Comparison of ENCODE assay signal across 14 mouse cellular contexts in genomic region chr9:64824389-64825008, GRCm38 (mm10). TPM values are rescaled to one million over a fixed set of nuclear protein-coding genes. Genes with fewer than 3 reads are reported as not detected.
DNase-seq lines count a peak whose midpoint lies in the region; ATAC-seq and TF ChIP-seq lines count a peak whose summit lies in the region.
"Had no signal": no experiment of that assay in that cellular context is flagged by ENCODE, and none has a peak within 500 bp of the region (broad histone marks: within the 10 kb centered on the region; RNA-seq: fewer than 3 reads in every experiment).

No protein-coding gene starts in this region.

- peaks cover 22% of the 10 kb centered on the region for H3K36me3 ChIP-seq in liver, embryonic 13.5 days
- H3K36me3 ChIP-seq in CH12.LX (replicated peaks in 1 of 2; ENCODE audit: control insufficient read depth in 1 of 2, insufficient read depth in 1 of 2, low read length in 1 of 2) = peaks cover 3 to 34% of the 10 kb centered on the region in 2 experiments
- peaks cover 28% of the 10 kb centered on the region for H3K36me3 ChIP-seq in liver, embryonic 15.5 days (replicated peaks)
- H3K36me3 ChIP-seq in hindbrain, embryonic 14.5 days (replicated peaks; ENCODE audit: control insufficient read depth, insufficient read depth) = no peaks in the 10 kb centered on the region
- H3K36me3 ChIP-seq: embryonic facial prominence, embryonic 10.5 days had no signal

- H3K4me3 ChIP-seq in liver, embryonic 13.5 days (replicated peaks) = no peak overlapping the region
- peak overlapping the region in 1 of 3 experiments; percentile 24 for H3K4me3 ChIP-seq in CH12.LX (replicated peaks in 1 of 3; ENCODE audit: low read depth in 2 of 3, low read length in 2 of 3, poor library complexity in 1 of 3)
- H3K4me3 ChIP-seq in liver, embryonic 15.5 days (replicated peaks) = no peak overlapping the region
- no peak overlapping the region for H3K4me3 ChIP-seq in hindbrain, embryonic 14.5 days (replicated peaks; ENCODE audit: low read length)
- H3K4me3 ChIP-seq: embryonic facial prominence, embryonic 10.5 days had no signal

- peak overlapping the region; percentile 15; the same call in 1 of the 2 replicates for H3K27ac ChIP-seq in liver, embryonic 13.5 days
- H3K27ac ChIP-seq in CH12.LX (ENCODE audit: insufficient read depth, low read depth) = peak overlapping the region; percentile 85
- peak overlapping the region; percentile 3; the same call in 1 of the 2 replicates for H3K27ac ChIP-seq in liver, embryonic 15.5 days (replicated peaks)
- no peak overlapping the region for H3K27ac ChIP-seq in hindbrain, embryonic 14.5 days
- H3K27ac ChIP-seq: embryonic facial prominence, embryonic 10.5 days had no signal

- in situ Hi-C loops in CH12.LX (cut with MboI; ENCODE audit: low pct_ligation_motif_present, low pct_unique_long_range_greater_than_20kb, low sequenced_read_pairs) = no loop called here

- H3K9me3 ChIP-seq in liver, embryonic 13.5 days (replicated peaks) = no peaks in the 10 kb centered on the region
- H3K9me3 ChIP-seq in CH12.LX (replicated peaks; ENCODE audit: low read length) = no peaks in the 10 kb centered on the region
- H3K9me3 ChIP-seq in liver, embryonic 15.5 days (replicated peaks) = no peaks in the 10 kb centered on the region
- no peaks in the 10 kb centered on the region for H3K9me3 ChIP-seq in hindbrain, embryonic 14.5 days (ENCODE audit: control insufficient read depth, low read length)
- H3K9me3 ChIP-seq: embryonic facial prominence, embryonic 10.5 days had no signal

- peaks cover 78% of the 10 kb centered on the region for H3K79me2 ChIP-seq in CH12.LX (replicated peaks; ENCODE audit: control insufficient read depth, extremely low read depth, insufficient read depth, poor library complexity, severe bottlenecking)

- no peak overlapping the region for H3K9ac ChIP-seq in liver, embryonic 13.5 days
- peak overlapping the region; percentile 3; the same call in 1 of the 2 replicates for H3K9ac ChIP-seq in CH12.LX (ENCODE audit: insufficient read depth, low read depth)
- H3K9ac ChIP-seq in liver, embryonic 15.5 days = no peak overlapping the region
- H3K9ac ChIP-seq in hindbrain, embryonic 14.5 days = no peak overlapping the region

- WGBS in liver, embryonic 13.5 days (ENCODE audit: insufficient replicate concordance) = 45% methylated on average over 5 of the region's 5 CpGs
- WGBS in liver, embryonic 15.5 days (ENCODE audit: insufficient replicate concordance) = 52% methylated on average over 5 of the region's 5 CpGs
- WGBS in hindbrain, embryonic 14.5 days = 89% methylated on average over 5 of the region's 5 CpGs

- H3K4me2 ChIP-seq in liver, embryonic 13.5 days = no peak overlapping the region
- peak overlapping the region; percentile 87 for H3K4me2 ChIP-seq in CH12.LX (ENCODE audit: insufficient read depth, low read depth, poor library complexity, severe bottlenecking)
- H3K4me2 ChIP-seq in liver, embryonic 15.5 days = no peak overlapping the region
- no peak overlapping the region for H3K4me2 ChIP-seq in hindbrain, embryonic 14.5 days (replicated peaks)

- ATAC-seq in liver, embryonic 13.5 days (ENCODE audit: low read depth) = no peak
- no peak for ATAC-seq in liver, embryonic 15.5 days (ENCODE audit: insufficient read depth)
- no peak for ATAC-seq in hindbrain, embryonic 14.5 days (ENCODE audit: low FRiP score)

- TF ChIP-seq CTCF in CH12.LX (conservative IDR thresholded peaks at IDR 0.05 in 1 of 2, IDR thresholded peaks at IDR 0.05 in 1 of 2; ENCODE audit: low read depth in 2 of 2, low read length in 2 of 2) = no peak

- no peak for DNase-seq in liver, embryonic 13.5 days
- DNase-seq in liver = no peak
- DNase-seq in CH12.LX (ENCODE audit: extremely low read depth) = peak; percentile 42
- DNase-seq in thymus, postnatal 14 days = peak; percentile 27
- no peak for DNase-seq in urinary bladder, postnatal 10 days (ENCODE audit: low spot score)
- DNase-seq in urinary bladder, adult 2 months (ENCODE audit: low spot score) = no peak
- DNase-seq in hindbrain, embryonic 14.5 days (ENCODE audit: low spot score) = no peak
- DNase-seq: cerebellum, adult 9-11 months; gastrocnemius, postnatal 14 days; kidney, adult 18-20 months; lung, postnatal 14 days; midbrain, embryonic 14.5 days had no signal

- TF ChIP-seq POLR2A in CH12.LX (IDR thresholded peaks at IDR 0.05; ENCODE audit: low read depth, low read length) = no peak

- dilution Hi-C loops in CH12.LX (cut with MboI; ENCODE audit: extremely low pct_ligation_motif_present, extremely low pct_unique_long_range_greater_than_20kb, low sequenced_read_pairs) = no loop called here

- H3K4me1 ChIP-seq in liver, embryonic 13.5 days (replicated peaks) = peaks cover 75% of the 10 kb centered on the region
- H3K4me1 ChIP-seq in CH12.LX (ENCODE audit: control insufficient read depth in 1 of 2, insufficient read depth in 2 of 2) = peaks cover 22 to 88% of the 10 kb centered on the region in 2 experiments
- peaks cover 69% of the 10 kb centered on the region for H3K4me1 ChIP-seq in liver, embryonic 15.5 days (replicated peaks)
- no peaks in the 10 kb centered on the region for H3K4me1 ChIP-seq in hindbrain, embryonic 14.5 days (replicated peaks; ENCODE audit: control insufficient read depth, insufficient read depth, low read length)
- H3K4me1 ChIP-seq: embryonic facial prominence, embryonic 10.5 days had no signal

- TF ChIP-seq EP300 in CH12.LX (IDR thresholded peaks at IDR 0.05; ENCODE audit: low read length) = no peak

- no peaks in the 10 kb centered on the region for H3K27me3 ChIP-seq in liver, embryonic 13.5 days
- H3K27me3 ChIP-seq in CH12.LX (replicated peaks) = no peaks in the 10 kb centered on the region
- no peaks in the 10 kb centered on the region for H3K27me3 ChIP-seq in liver, embryonic 15.5 days
- no peaks in the 10 kb centered on the region for H3K27me3 ChIP-seq in hindbrain, embryonic 14.5 days (ENCODE audit: control insufficient read depth, insufficient read depth, low read length)

- no peak for TF ChIP-seq RAD21 in CH12.LX (IDR thresholded peaks at IDR 0.05; ENCODE audit: low read depth, low read length)

TF ChIP-seq in CH12.LX, 34 proteins besides CTCF, POLR2A, EP300 and RAD21:
- TF ChIP-seq IRF4 (IDR thresholded peaks at IDR 0.05; ENCODE audit: low read depth, low read length) (no peak), ELF1 (IDR thresholded peaks at IDR 0.05; ENCODE audit: low read depth, low read length) (peak; percentile 23; the same call in 1 of the 2 replicates), MXI1 (IDR thresholded peaks at IDR 0.05; ENCODE audit: low read depth, low read length) (0 out of 2 replicates have a peak, but pooled peaks have one; percentile 45)

RNA-seq across cellular contexts. Expression of gene Dennd4a, which starts 13.4 kb away (rescaled TPM):
- polyA plus RNA-seq in liver, embryonic 13.5 days (2015; fragmentation: Nextera tagmentation; extraction: Ambion mirVana) = 24.1 and 27.0 TPM in 2 replicates
- 24.0 and 37.1 TPM in 2 replicates for total RNA-seq in CH12.LX (2012; rRNA removed)
- total RNA-seq in CH12.LX (2014; rRNA removed) = 18.3 and 22.6 TPM in 2 replicates
- polyA plus RNA-seq in CH12.LX (2012; ENCODE audit: insufficient read length, low read depth) = 35.8 and 41.1 TPM in 2 replicates
- 34.2 and 41.6 TPM in 2 replicates for polyA plus RNA-seq in liver, embryonic 15.5 days (2015; fragmentation: Nextera tagmentation; extraction: Ambion mirVana)
- polyA plus RNA-seq in urinary bladder, adult 2 months (2012; rRNA removed) = 10.5 and 10.8 TPM in 2 replicates
- polyA plus RNA-seq in hindbrain, embryonic 14.5 days (2014; fragmentation: Nextera tagmentation; extraction: Ambion mirVana) = 12.4 and 12.7 TPM in 2 replicates

Comparison
In these comparisons a context has a peak if more than half of its experiments do, and no peak if none do; other contexts are left out.
1. DNase-seq: peak in CH12.LX (single experiment) and thymus, postnatal 14 days (single experiment); none in liver, embryonic 13.5 days (single experiment), liver (single experiment), urinary bladder, postnatal 10 days (single experiment), urinary bladder, adult 2 months (single experiment) and hindbrain, embryonic 14.5 days (single experiment).